Mouse (Mus musculus) myocyte (in vitro differentiated cells): ENCODE measurements around the gene Pdss1.

Source experiments
- CEBPB ChIP-seq: IDR thresholded peaks from 2 replicates; pipeline ENCODE4 v1.6.1; 2011; ENCODE audit warnings: mild to moderate bottlenecking, moderate library complexity; ENCODE audit not compliant: poor library complexity, insufficient read depth, severe bottlenecking
- MAX ChIP-seq: IDR thresholded peaks from one replicate; pipeline ENCODE4 v1.6.1; 2011; ENCODE audit warnings: low read depth, mild to moderate bottlenecking, control low read depth
- MYOD1 ChIP-seq, 3 experiments: IDR thresholded peaks; one replicate each; pipeline ENCODE4 v1.6.1; 2011; ENCODE audit warnings: control low read depth in 2 of 3, low read depth in 2 of 3, mild to moderate bottlenecking in 2 of 3, moderate library complexity in 1 of 3; ENCODE audit not compliant: insufficient read length in 2 of 3, control insufficient read depth in 1 of 3
- POLR2A ChIP-seq: IDR thresholded peaks from one replicate; pipeline ENCODE4 v1.6.1; 2011; ENCODE audit warnings: low read depth, mild to moderate bottlenecking, control low read depth, moderate library complexity; ENCODE audit not compliant: insufficient read length
- POLR2AphosphoS2 ChIP-seq: IDR thresholded peaks from one replicate; pipeline ENCODE4 v1.6.1; 2011; ENCODE audit warnings: low read depth, control low read depth; ENCODE audit not compliant: insufficient read length
- REST ChIP-seq: IDR thresholded peaks from one replicate; pipeline ENCODE4 v1.6.1; 2011; ENCODE audit warnings: mild to moderate bottlenecking, control low read depth, moderate library complexity; ENCODE audit not compliant: insufficient read depth, insufficient read length
- SRF ChIP-seq: IDR thresholded peaks from one replicate; pipeline ENCODE4 v1.6.1; 2011; ENCODE audit warnings: low read depth; ENCODE audit not compliant: control insufficient read depth, insufficient read length
- TCF12 ChIP-seq: IDR thresholded peaks from one replicate; pipeline ENCODE4 v1.6.1; 2011; ENCODE audit warnings: mild to moderate bottlenecking, control low read depth; ENCODE audit not compliant: poor library complexity, insufficient read depth, severe bottlenecking
- TCF3 ChIP-seq: IDR thresholded peaks from one replicate; pipeline ENCODE4 v1.6.1; 2011; ENCODE audit warnings: low read depth, control low read depth; ENCODE audit not compliant: insufficient read length
- USF1 ChIP-seq: IDR thresholded peaks from one replicate; pipeline ENCODE4 v1.6.1; 2011; ENCODE audit warnings: low read depth, mild to moderate bottlenecking, control low read depth, moderate library complexity

GRCm38 (mm10) chr2:22928259-22928658 lies 32.9 kb downstream of the Pdss1 start:
- TF ChIP-seq POLR2A (no peak), MAX (no peak), USF1 (no peak), POLR2AphosphoS2 (no peak), MYOD1 (IDR thresholded peaks at IDR 0.05; ENCODE audit: control insufficient read depth in 1 of 3, insufficient read length in 2 of 3, low read depth in 2 of 3) (no peak), CEBPB (no peak), TCF12 (no peak), REST (no peak), SRF (no peak), TCF3 (no peak)
